Mouse (Mus musculus): Measurements from ENCODE around the gene Slc26a5.

DNA sequence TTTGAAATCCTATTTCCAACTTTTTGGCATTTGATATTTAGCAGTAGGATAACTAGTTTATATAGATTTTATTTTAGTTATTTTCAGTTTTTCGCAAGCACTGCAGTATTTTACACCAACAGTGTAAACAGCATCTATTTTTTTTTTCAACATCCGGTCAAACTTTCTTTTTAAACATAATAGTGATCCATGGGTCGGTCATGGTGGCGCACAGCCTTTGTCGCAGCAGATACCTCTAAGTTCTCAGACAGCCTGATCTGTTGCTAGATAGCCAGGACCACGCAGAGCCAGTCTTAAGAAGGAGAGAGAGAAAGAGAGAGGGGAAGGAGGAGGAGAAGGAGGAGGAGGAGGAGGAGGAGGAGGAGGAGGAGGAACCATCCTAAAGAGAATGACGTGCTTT, 79.6 kb downstream of the Slc26a5 start:
- TF ChIP-seq SMC3 (IDR thresholded peaks at IDR 0.05; ENCODE audit: low read depth, low read length) (no peak), SIN3A (IDR thresholded peaks at IDR 0.05; ENCODE audit: low read length) (no peak), POLR2AphosphoS2 (IDR thresholded peaks at IDR 0.05; ENCODE audit: low read length) (no peak), CTCF (IDR thresholded peaks at IDR 0.05 in 2 of 3, conservative IDR thresholded peaks at IDR 0.05 in 1 of 3; ENCODE audit: control insufficient read depth in 1 of 3, insufficient read depth in 1 of 3, low read depth in 2 of 3, low read length in 3 of 3, poor library complexity in 1 of 3, severe bottlenecking in 1 of 3) (no peak), TAL1 (IDR thresholded peaks at IDR 0.05; ENCODE audit: low read length) (no peak), CHD2 (IDR thresholded peaks at IDR 0.05; ENCODE audit: low read length) (no peak), HCFC1 (IDR thresholded peaks at IDR 0.05; ENCODE audit: low read depth, low read length) (no peak), RCOR1 (IDR thresholded peaks at IDR 0.05; ENCODE audit: low read depth, low read length) (no peak), E2F4 (IDR thresholded peaks at IDR 0.05; ENCODE audit: borderline replicate concordance, low read depth, low read length) (no peak), MAFK (IDR thresholded peaks at IDR 0.05; ENCODE audit: borderline replicate concordance, low read depth, low read length) (no peak)

Measured in MEL (cell line).